Mouse (Mus musculus) urinary bladder, postnatal 14 days (tissue): ENCODE measurements around the gene Suz12.
"Not testable (repeated sequence)": the region's sequence is repeated elsewhere in the genome, so short reads cannot be mapped to it uniquely, and the experiment has no call there.

Experiments used
- DNase-seq: peaks from one replicate; pipeline ENCODE4 v3.0.0; 2021; ENCODE audit warnings: low spot score

Gene Suz12

GRCm38 (mm10) chr11:79992035-79992591 is 793 bp upstream of the Suz12 start:
- DNase-seq: no peak

GRCm38 (mm10) chr11:79993356-79994270 is 707 bp downstream of the Suz12 start:
- peak; percentile 5 for DNase-seq

GRCm38 (mm10) chr11:79994271-79994988 is 1.5 kb downstream of the Suz12 start:
- DNase-seq: no peak

- DNase-seq: not testable (repeated sequence)
These were observed 23.6 kb downstream of the Suz12 start for GRCm38 (mm10) chr11:80016533-80016932.

GRCm38 (mm10) chr11:80019792-80020191 is 26.9 kb downstream of the Suz12 start:
- no peak for DNase-seq

GRCm38 (mm10) chr11:80021306-80021705 is 28.4 kb downstream of the Suz12 start:
- DNase-seq: no peak

- DNase-seq: no peak
These were observed 44.6 kb downstream of the Suz12 start for GRCm38 (mm10) chr11:80037495-80037894.

- peak; percentile 42 for DNase-seq
These were observed 49.9 kb downstream of the Suz12 start for GRCm38 (mm10) chr11:80042615-80043418.

GRCm38 (mm10) chr11:80043419-80043817 is 50.5 kb downstream of the Suz12 start:
- no peak for DNase-seq

GRCm38 (mm10) chr11:80046856-80047255 is 54.0 kb downstream of the Suz12 start:
- DNase-seq: no peak

- no peak for DNase-seq
These were observed 57.2 kb downstream of the Suz12 start for GRCm38 (mm10) chr11:80050088-80050487.

- DNase-seq: no peak
These were observed 59.5 kb downstream of the Suz12 start for GRCm38 (mm10) chr11:80052456-80052855.

GRCm38 (mm10) chr11:80053171-80053570 is 60.3 kb downstream of the Suz12 start:
- no peak for DNase-seq

- no peak for DNase-seq
These were observed 61.8 kb downstream of the Suz12 start for GRCm38 (mm10) chr11:80054659-80055058.

GRCm38 (mm10) chr11:80056141-80056540 is 63.2 kb downstream of the Suz12 start:
- no peak for DNase-seq

GRCm38 (mm10) chr11:80062159-80062558 is 69.3 kb downstream of the Suz12 start:
- peak; percentile 10 for DNase-seq

GRCm38 (mm10) chr11:80066373-80066772 is 73.5 kb downstream of the Suz12 start:
- DNase-seq: not testable (repeated sequence)

- DNase-seq: no peak
These were observed 74.7 kb downstream of the Suz12 start for GRCm38 (mm10) chr11:80067558-80067957.

GRCm38 (mm10) chr11:80069815-80070214 is 76.9 kb downstream of the Suz12 start:
- DNase-seq: no peak

GRCm38 (mm10) chr11:80071039-80071438 is 78.1 kb downstream of the Suz12 start:
- no peak for DNase-seq

GRCm38 (mm10) chr11:80072365-80072764 is 79.5 kb downstream of the Suz12 start:
- no peak for DNase-seq
